Mouse (Mus musculus) liver, adult 2 months (tissue): Measurements from ENCODE around the gene Hemk1.

ENCODE experiments used
- CTCF ChIP-seq: fragments of 200-500 bp; IDR thresholded peaks from 2 replicates; pipeline ENCODE4 v1.5.1; 2011; ENCODE audit warnings: low read depth, low read length, control low read depth
- POLR2A ChIP-seq: fragments of 200-500 bp; IDR thresholded peaks from 2 replicates; pipeline ENCODE4 v1.6.1; 2011; ENCODE audit warnings: low read length, control low read depth; ENCODE audit not compliant: insufficient read depth; ENCODE audit errors: extremely low read depth

DNA sequence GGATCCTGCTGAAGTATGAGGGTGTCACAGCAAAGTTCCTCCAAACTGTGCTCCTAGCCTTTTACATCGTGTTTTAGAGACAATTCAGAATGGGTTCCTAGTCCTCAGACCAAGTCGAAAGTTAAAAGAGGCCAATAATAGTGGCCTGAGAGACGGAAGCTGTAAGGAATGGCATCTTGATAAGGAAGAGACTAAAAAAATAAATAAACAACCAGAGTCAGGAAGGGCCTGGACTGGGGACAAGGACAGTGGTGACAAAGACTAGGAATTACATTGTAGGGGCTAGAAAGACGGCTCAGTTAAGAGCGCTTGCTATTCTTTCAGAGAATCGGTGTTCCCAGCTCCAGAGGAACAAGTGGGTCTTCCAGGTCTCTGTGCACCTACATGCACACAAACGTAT, 35.6 kb downstream of the Hemk1 start:
- TF ChIP-seq POLR2A (no peak), CTCF (no peak)
